Mouse (Mus musculus) mouse embryonic stem cell (cell line): ENCODE results near the gene Bloc1s1.

ENCODE experiments used
- in situ Hi-C, 2 experiments: fragments of 300-500 bp; cut with MboI; formaldehyde crosslinking; loops; 1 replicate in 1 of 2; 3 replicates in 1 of 2; pipeline ENCODE4 v1.14.3; 2019 to 2020; ENCODE audit warnings: low sequenced_read_pairs in 2 of 2, low pct_unique_long_range_greater_than_20kb in 1 of 2, mixed read lengths in 1 of 2; ENCODE audit not compliant: unreplicated experiment in 1 of 2

The Bloc1s1 gene

GRCm38 (mm10) chr10:128891296-128892094 lies 32.3 kb downstream of the Bloc1s1 start, which contains the start of gene Gdf11:
TSS of gene Gdf11 (minus strand) at chr10:128891718.
- in situ Hi-C loops, result loop anchor here (10.0 kb wide), 2 partner anchors 157 to 277 kb away; no protein-coding TSS in a partner anchor

GRCm38 (mm10) chr10:128890383-128891295 lies 33.2 kb downstream of the Bloc1s1 start:
- in situ Hi-C loops, result loop anchor here (10.0 kb wide), 2 partner anchors 156 to 276 kb away; no protein-coding TSS in a partner anchor

- in situ Hi-C loops, result loop anchor here (10.0 kb wide), 2 partner anchors 155 to 275 kb away; no protein-coding TSS in a partner anchor
These were observed 34.0 kb downstream of the Bloc1s1 start for GRCm38 (mm10) chr10:128889846-128890245.

- in situ Hi-C loops, result no loop called here
These were observed 34.7 kb downstream of the Bloc1s1 start for GRCm38 (mm10) chr10:128888941-128889827.

- in situ Hi-C loops, result no loop called here
These were observed 41.8 kb downstream of the Bloc1s1 start for GRCm38 (mm10) chr10:128882067-128882466.

GRCm38 (mm10) chr10:128878811-128879210 lies 45.0 kb downstream of the Bloc1s1 start:
- in situ Hi-C loops, result no loop called here

- in situ Hi-C loops, result no loop called here
These were observed 45.5 kb downstream of the Bloc1s1 start for GRCm38 (mm10) chr10:128878291-128878690.

GRCm38 (mm10) chr10:128870341-128870740 lies 53.5 kb downstream of the Bloc1s1 start:
- in situ Hi-C loops, result no loop called here
